Mouse (Mus musculus): Measurements from ENCODE around the gene Atp5f1. TPM values are rescaled to one million over a fixed set of nuclear protein-coding genes. Genes with fewer than 3 reads are reported as not detected.
"Not testable (repeated sequence)": the region's sequence is repeated elsewhere in the genome, so short reads cannot be mapped to it uniquely, and the experiment has no call there.

Atp5f1 gene
- polyA plus RNA-seq, 1 experiment: 69.0 TPM

DNA sequence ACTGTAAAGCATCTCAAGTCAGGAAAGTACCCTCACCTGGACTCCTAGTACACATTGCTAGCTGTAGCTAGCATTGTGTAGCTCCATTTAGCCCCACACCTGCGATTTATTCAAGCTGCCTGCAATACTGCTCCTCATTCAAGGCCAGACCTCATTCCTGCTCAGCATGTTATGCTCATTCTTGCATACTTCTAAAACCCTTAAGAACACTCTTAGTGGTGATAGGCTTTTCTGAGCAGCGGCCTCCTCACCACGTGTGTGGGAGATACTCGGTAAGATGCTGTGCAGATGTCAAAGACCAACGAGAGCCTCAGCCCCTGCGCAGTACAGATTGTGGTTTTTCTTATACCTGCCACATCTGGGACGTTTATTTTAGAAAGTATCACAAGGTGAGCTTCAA is 30.1 kb downstream of the Atp5f1 start:
- TF ChIP-seq POLR2A (IDR thresholded peaks at IDR 0.05; ENCODE audit: control insufficient read depth, low read depth, low read length) (no peak), CTCF (IDR thresholded peaks at IDR 0.05; ENCODE audit: control insufficient read depth, insufficient read depth, insufficient replicate concordance, low read depth, low read length) (no peak)
- Histone ChIP-seq H3K27ac (ENCODE audit: control insufficient read depth, insufficient read depth, low read depth, low read length) (no peak overlapping the region), H3K36me3 (ENCODE audit: control insufficient read depth, insufficient read depth, low read length) (no peaks in the 10 kb centered on the region), H3K27me3 (ENCODE audit: control insufficient read depth, insufficient read depth, low read length) (no peaks in the 10 kb centered on the region), H3K4me1 (ENCODE audit: control insufficient read depth, insufficient read depth, low read length) (no peaks in the 10 kb centered on the region), H3K4me3 (ENCODE audit: control insufficient read depth, low read depth, low read length) (no peak overlapping the region)

DNA sequence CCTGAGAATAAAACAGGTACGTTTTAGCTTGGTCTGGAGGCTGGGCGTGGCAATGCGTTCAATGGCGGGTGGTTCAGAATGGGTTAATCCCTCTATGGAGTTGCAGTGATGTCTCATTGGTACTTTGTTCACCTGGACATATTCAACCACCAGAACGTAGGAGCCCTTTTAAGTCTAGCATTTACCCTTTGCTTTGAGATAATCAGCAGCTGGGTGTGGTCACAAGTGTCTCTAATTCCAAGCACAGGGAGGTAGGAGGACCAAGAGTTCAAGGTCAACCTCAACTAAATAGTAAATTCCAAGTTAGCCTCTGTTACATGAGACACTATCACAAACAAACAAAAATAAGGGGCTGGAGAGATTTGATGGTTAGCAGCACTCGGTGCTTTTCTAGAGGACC is 31.1 kb downstream of the Atp5f1 start:
- H3K4me3 ChIP-seq (ENCODE audit: control insufficient read depth, low read depth, low read length): no peak overlapping the region
- no peaks in the 10 kb centered on the region for H3K4me1 ChIP-seq (ENCODE audit: control insufficient read depth, insufficient read depth, low read length)
- no peaks in the 10 kb centered on the region for H3K27me3 ChIP-seq (ENCODE audit: control insufficient read depth, insufficient read depth, low read length)
- H3K36me3 ChIP-seq (ENCODE audit: control insufficient read depth, insufficient read depth, low read length): no peaks in the 10 kb centered on the region
- H3K27ac ChIP-seq (ENCODE audit: control insufficient read depth, insufficient read depth, low read depth, low read length): no peak overlapping the region
- no peak for TF ChIP-seq POLR2A (IDR thresholded peaks at IDR 0.05; ENCODE audit: control insufficient read depth, low read depth, low read length)
- no peak for TF ChIP-seq CTCF (IDR thresholded peaks at IDR 0.05; ENCODE audit: control insufficient read depth, insufficient read depth, insufficient replicate concordance, low read depth, low read length)

DNA sequence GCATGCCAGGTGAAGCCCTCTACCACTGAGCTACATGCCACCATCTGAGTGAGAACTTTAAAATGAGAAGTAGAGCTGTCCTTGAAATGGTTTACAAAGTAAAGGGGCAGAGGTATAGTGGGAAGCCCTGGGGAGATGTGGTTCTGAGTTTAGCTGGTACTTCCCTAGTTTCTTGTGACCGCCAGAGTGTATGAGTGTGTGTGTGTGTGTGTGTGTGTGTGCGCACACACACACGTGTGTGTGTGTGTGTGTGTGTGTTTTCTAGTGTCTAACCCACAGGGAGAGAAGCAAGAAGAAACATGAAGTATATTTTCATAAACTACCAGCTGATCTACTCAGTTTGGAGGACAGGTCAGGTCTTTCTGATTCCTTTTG is 31.7 kb downstream of the Atp5f1 start:
- H3K4me1 ChIP-seq (ENCODE audit: control insufficient read depth, insufficient read depth, low read length): no peaks in the 10 kb centered on the region
- H3K4me3 ChIP-seq (ENCODE audit: control insufficient read depth, low read depth, low read length): no peak overlapping the region
- TF ChIP-seq CTCF (IDR thresholded peaks at IDR 0.05; ENCODE audit: control insufficient read depth, insufficient read depth, insufficient replicate concordance, low read depth, low read length): no peak
- TF ChIP-seq POLR2A (IDR thresholded peaks at IDR 0.05; ENCODE audit: control insufficient read depth, low read depth, low read length): no peak
- no peaks in the 10 kb centered on the region for H3K36me3 ChIP-seq (ENCODE audit: control insufficient read depth, insufficient read depth, low read length)
- no peak overlapping the region for H3K27ac ChIP-seq (ENCODE audit: control insufficient read depth, insufficient read depth, low read depth, low read length)
- H3K27me3 ChIP-seq (ENCODE audit: control insufficient read depth, insufficient read depth, low read length): no peaks in the 10 kb centered on the region

DNA sequence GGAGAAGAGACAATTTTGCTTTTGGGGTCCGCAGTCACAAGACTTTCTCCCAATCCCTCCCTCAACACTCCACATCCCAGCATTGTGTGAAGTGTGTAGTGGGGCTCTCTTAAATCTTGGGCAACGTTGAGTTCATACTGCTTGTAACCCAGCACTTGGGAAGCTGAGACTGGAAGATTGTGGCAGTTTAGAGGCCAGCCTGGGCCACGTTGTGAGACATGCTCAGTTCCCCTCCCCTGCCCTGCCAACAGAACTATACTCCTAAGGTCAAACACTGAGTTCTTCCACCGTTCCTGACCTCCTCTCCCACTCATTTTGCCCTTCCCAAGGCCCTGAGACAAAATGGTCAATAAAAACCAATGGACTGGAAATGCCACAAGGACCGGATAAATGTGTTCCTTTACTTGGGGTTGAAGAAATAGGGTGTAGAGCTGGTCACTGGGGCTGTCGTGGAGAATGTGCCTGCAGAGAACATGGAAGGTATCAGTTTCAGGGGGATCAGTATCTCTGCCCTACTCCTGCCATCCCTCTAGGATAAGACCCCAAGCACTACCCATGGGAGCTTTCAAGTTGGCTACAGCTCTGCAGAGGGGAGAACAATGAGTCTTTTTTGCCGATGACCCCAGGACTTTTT is 32.2 kb downstream of the Atp5f1 start:
- Histone ChIP-seq H3K27me3 (ENCODE audit: control insufficient read depth, insufficient read depth, low read length) (no peaks in the 10 kb centered on the region), H3K4me3 (ENCODE audit: control insufficient read depth, low read depth, low read length) (no peak overlapping the region), H3K36me3 (ENCODE audit: control insufficient read depth, insufficient read depth, low read length) (no peaks in the 10 kb centered on the region), H3K27ac (ENCODE audit: control insufficient read depth, insufficient read depth, low read depth, low read length) (no peak overlapping the region), H3K4me1 (ENCODE audit: control insufficient read depth, insufficient read depth, low read length) (no peaks in the 10 kb centered on the region)
- TF ChIP-seq POLR2A (IDR thresholded peaks at IDR 0.05; ENCODE audit: control insufficient read depth, low read depth, low read length): no peak
- TF ChIP-seq CTCF (IDR thresholded peaks at IDR 0.05; ENCODE audit: control insufficient read depth, insufficient read depth, insufficient replicate concordance, low read depth, low read length): no peak

DNA sequence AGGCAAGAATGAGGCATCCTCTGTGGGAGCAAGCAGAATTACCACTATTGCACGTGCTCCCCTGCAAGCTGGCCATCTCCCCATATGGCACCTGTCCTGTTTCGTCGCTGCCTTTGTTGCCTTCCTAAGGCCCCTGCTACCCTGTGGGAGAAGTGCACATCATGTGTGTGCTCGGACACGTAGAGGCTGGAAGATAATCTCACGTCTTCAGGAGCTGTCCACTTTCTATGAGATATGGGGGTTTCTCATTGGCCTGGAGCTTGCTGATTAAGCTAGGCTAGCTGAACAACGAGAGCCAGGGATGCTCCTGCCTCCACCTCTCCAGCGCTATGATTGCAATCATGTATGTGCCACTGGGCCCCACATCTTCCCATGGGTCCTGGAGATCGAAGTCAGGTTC is 35.3 kb downstream of the Atp5f1 start:
- Histone ChIP-seq H3K27ac (ENCODE audit: control insufficient read depth, insufficient read depth, low read depth, low read length) (no peak overlapping the region), H3K4me1 (ENCODE audit: control insufficient read depth, insufficient read depth, low read length) (no peaks in the 10 kb centered on the region; the same call in 1 of the 2 replicates), H3K36me3 (ENCODE audit: control insufficient read depth, insufficient read depth, low read length) (no peaks in the 10 kb centered on the region), H3K4me3 (ENCODE audit: control insufficient read depth, low read depth, low read length) (no peak overlapping the region), H3K27me3 (ENCODE audit: control insufficient read depth, insufficient read depth, low read length) (no peaks in the 10 kb centered on the region)
- TF ChIP-seq CTCF (IDR thresholded peaks at IDR 0.05; ENCODE audit: control insufficient read depth, insufficient read depth, insufficient replicate concordance, low read depth, low read length) (no peak), POLR2A (IDR thresholded peaks at IDR 0.05; ENCODE audit: control insufficient read depth, low read depth, low read length) (no peak)

DNA sequence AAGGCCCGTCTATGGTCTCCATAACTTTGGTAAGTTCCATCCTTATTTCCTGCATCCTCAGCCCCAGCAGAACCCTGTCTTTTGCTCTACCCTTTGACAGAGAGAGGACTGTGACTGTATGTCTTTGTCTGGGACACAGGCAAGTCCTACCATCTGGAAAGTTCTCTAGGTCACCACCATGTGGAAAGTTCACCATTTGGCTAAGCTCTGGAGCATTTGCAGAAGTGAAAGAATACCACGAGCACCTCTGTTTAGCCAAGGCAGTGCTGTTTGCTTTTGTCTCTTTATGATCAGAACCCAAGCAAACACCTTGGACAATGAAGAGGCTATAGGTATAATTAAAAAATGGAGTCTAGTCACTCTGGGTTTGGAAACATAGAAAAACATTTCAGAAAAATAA is 37.9 kb downstream of the Atp5f1 start:
- TF ChIP-seq POLR2A (IDR thresholded peaks at IDR 0.05; ENCODE audit: control insufficient read depth, low read depth, low read length) (no peak), CTCF (IDR thresholded peaks at IDR 0.05; ENCODE audit: control insufficient read depth, insufficient read depth, insufficient replicate concordance, low read depth, low read length) (no peak)
- Histone ChIP-seq H3K4me1 (ENCODE audit: control insufficient read depth, insufficient read depth, low read length) (no peaks in the 10 kb centered on the region; the same call in 1 of the 2 replicates), H3K27ac (ENCODE audit: control insufficient read depth, insufficient read depth, low read depth, low read length) (no peak overlapping the region), H3K4me3 (ENCODE audit: control insufficient read depth, low read depth, low read length) (no peak overlapping the region), H3K27me3 (ENCODE audit: control insufficient read depth, insufficient read depth, low read length) (no peaks in the 10 kb centered on the region), H3K36me3 (ENCODE audit: control insufficient read depth, insufficient read depth, low read length) (no peaks in the 10 kb centered on the region)

DNA sequence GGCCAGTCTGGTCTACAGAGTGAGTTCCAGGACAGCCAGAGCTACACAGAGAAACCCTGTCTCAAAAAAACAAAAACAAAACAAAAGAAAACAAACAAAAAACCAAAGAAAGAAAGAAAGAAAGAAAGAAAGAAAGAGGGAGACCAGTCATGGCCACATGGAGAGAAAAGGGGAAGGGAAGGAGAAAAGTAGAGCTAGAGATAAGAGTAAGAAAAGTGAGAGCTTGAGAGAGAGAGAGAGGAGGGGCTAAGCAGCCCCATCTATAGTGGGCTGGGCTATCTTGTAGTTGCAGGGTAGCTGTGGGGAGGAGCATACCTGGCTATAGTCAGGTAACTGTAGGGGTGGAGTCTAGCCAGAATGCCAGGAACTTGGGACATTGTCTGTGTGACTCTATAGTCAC is 39.2 kb downstream of the Atp5f1 start:
- not testable (repeated sequence) for H3K36me3 ChIP-seq (ENCODE audit: control insufficient read depth, insufficient read depth, low read length); H3K27me3 ChIP-seq (ENCODE audit: control insufficient read depth, insufficient read depth, low read length); H3K4me3 ChIP-seq (ENCODE audit: control insufficient read depth, low read depth, low read length); H3K27ac ChIP-seq (ENCODE audit: control insufficient read depth, insufficient read depth, low read depth, low read length); H3K4me1 ChIP-seq (ENCODE audit: control insufficient read depth, insufficient read depth, low read length)

DNA sequence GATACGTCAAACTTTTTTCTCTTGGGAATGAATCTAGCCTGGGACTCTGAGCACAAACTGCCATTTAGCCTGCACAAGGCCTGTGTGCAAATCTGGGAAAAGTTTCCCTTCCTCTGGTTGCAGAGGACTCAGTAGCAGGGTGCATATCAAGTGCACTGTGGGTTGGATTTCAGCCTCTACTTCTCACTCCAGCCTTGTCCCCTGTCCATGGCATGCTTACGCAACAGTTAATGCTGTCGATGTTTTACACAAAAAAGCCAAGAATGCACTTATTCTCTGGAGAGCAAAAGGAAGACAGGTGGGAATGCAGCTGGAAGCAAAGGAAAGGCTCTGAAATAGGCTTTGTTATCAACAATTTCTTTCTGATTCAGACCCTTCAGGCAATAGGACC is 41.5 kb downstream of the Atp5f1 start:
- Histone ChIP-seq H3K27ac (ENCODE audit: control insufficient read depth, insufficient read depth, low read depth, low read length) (no peak overlapping the region), H3K36me3 (ENCODE audit: control insufficient read depth, insufficient read depth, low read length) (no peaks in the 10 kb centered on the region), H3K4me1 (ENCODE audit: control insufficient read depth, insufficient read depth, low read length) (no peaks in the 10 kb centered on the region; the same call in 1 of the 2 replicates), H3K27me3 (ENCODE audit: control insufficient read depth, insufficient read depth, low read length) (no peaks in the 10 kb centered on the region), H3K4me3 (ENCODE audit: control insufficient read depth, low read depth, low read length) (no peak overlapping the region)
- no peak for TF ChIP-seq POLR2A (IDR thresholded peaks at IDR 0.05; ENCODE audit: control insufficient read depth, low read depth, low read length)
- no peak for TF ChIP-seq CTCF (IDR thresholded peaks at IDR 0.05; ENCODE audit: control insufficient read depth, insufficient read depth, insufficient replicate concordance, low read depth, low read length)

All from testis, adult 2 months (tissue).